Mouse (Mus musculus): ENCODE data around the gene Mrpl51. TPM values are rescaled to one million over a fixed set of nuclear protein-coding genes. Genes with fewer than 3 reads are reported as not detected.

Gene Mrpl51
- 53.6 and 57.5 TPM in 2 replicates for polyA plus RNA-seq (2012; rRNA removed)

GRCm38 (mm10) chr6:125191332-125192015, at the start of gene Mrpl51, which contains the start of gene Ncapd2:
TSS of gene Mrpl51 (plus strand) at chr6:125191801.
TSS of gene Ncapd2 (minus strand) at chr6:125191701.

DNA sequence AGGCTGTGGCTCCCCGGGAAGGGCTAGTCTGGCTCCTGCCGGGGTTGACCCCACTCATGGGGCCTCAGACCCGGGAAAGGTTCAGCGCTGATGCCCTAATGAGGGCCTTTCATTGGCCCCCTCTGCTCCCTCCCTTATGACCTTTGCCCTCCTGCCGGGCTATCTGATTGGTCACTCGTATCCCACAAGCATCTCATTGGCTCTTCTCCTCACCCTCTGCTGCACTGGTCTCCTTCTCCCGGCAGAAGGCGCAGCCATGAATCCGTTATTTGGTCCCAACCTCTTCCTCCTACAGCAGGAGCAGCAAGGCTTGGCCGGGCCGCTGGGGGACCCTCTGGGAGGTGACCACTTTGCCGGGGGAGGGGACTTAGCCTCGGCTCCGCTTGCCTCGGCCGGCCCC, 46.6 kb upstream of the Mrpl51 start, which contains the start of gene Iffo1:
Iffo1 (plus strand) TSS at position 241 of the 400 bp plus-strand sequence.

GRCm38 (mm10) chr6:125166051-125166751, 25.4 kb upstream of the Mrpl51 start, which contains the start of gene Gapdh:
TSS of gene Gapdh (minus strand) at chr6:125166467.

GRCm38 (mm10) chr6:125215148-125215954, 23.8 kb downstream of the Mrpl51 start, which contains the start of gene Vamp1:
TSS of gene Vamp1 (plus strand) at chr6:125215551.

GRCm38 (mm10) chr6:125231117-125232044, 39.8 kb downstream of the Mrpl51 start, which contains the start of gene Tapbpl:
TSS of gene Tapbpl (minus strand) at chr6:125231860.

DNA sequence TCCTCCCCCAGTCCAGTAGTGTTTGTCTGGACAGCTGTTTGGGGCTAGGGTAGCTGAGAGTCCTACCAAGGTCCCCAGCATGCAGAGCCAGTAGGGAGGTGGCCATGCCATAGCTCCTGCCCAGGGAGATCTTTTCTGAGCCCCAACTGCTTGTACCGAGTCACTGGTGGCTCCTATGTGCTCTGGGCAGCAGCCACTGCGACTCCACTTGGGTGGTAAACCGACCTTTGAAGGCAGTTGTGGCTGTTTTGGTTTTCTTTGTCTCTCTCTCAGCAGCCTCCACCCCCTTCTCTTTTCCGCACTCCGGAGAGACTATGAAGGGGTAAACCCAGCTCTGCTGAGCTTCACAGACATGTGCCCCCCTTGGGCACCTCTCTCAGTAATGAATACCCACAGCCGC, 45.2 kb downstream of the Mrpl51 start, which contains the start of gene Cd27:
Cd27 (minus strand) TSS at position 229 of the 400 bp plus-strand sequence.

Other genes with a start within 250 kb of the Mrpl51 start
- gene Cops7a, start 226.3 kb upstream of the Mrpl51 start, polyA plus RNA-seq (2012; rRNA removed) = 48.8 and 56.1 TPM in 2 replicates
- 0.03 TPM in 2 replicates for gene Pianp, start 195.1 kb upstream of the Mrpl51 start, polyA plus RNA-seq (2012; rRNA removed)
- 18.1 and 21.6 TPM in 2 replicates for gene Zfp384, start 182.7 kb upstream of the Mrpl51 start, polyA plus RNA-seq (2012; rRNA removed)
- gene Ing4, start 152.0 kb upstream of the Mrpl51 start, polyA plus RNA-seq (2012; rRNA removed) = 16.7 and 18.7 TPM in 2 replicates
- 2.5 and 3.8 TPM in 2 replicates for gene Acrbp, start 142.1 kb upstream of the Mrpl51 start, polyA plus RNA-seq (2012; rRNA removed)
- gene Lpar5, start 123.9 kb upstream of the Mrpl51 start, polyA plus RNA-seq (2012; rRNA removed) = 1.1 and 1.9 TPM in 2 replicates
- gene Chd4, start 95.8 kb upstream of the Mrpl51 start, polyA plus RNA-seq (2012; rRNA removed) = 24.7 and 28.3 TPM in 2 replicates
- gene Nop2, start 59.9 kb upstream of the Mrpl51 start, polyA plus RNA-seq (2012; rRNA removed) = 24.5 and 26.9 TPM in 2 replicates
- 5.8 and 6.3 TPM in 2 replicates for gene Iffo1, start 46.6 kb upstream of the Mrpl51 start, polyA plus RNA-seq (2012; rRNA removed)
- gene Gapdh, start 25.3 kb upstream of the Mrpl51 start, polyA plus RNA-seq (2012; rRNA removed) = 1,650 and 2,016 TPM in 2 replicates
- gene Ncapd2, start 100 bp upstream of the Mrpl51 start, polyA plus RNA-seq (2012; rRNA removed) = 121 and 141 TPM in 2 replicates
- 3.4 and 3.6 TPM in 2 replicates for gene Vamp1, start 23.8 kb downstream of the Mrpl51 start, polyA plus RNA-seq (2012; rRNA removed)
- 4.1 and 4.3 TPM in 2 replicates for gene Tapbpl, start 40.1 kb downstream of the Mrpl51 start, polyA plus RNA-seq (2012; rRNA removed)
- gene Cd27, start 45.2 kb downstream of the Mrpl51 start, polyA plus RNA-seq (2012; rRNA removed) = 0.52 and 0.83 TPM in 2 replicates
- 0.03 TPM in 1 of 2 replicates, not detected in the other for gene Tuba3a, start 94.2 kb downstream of the Mrpl51 start, polyA plus RNA-seq (2012; rRNA removed)
- 10.4 and 14.8 TPM in 2 replicates for gene Ltbr, start 122.1 kb downstream of the Mrpl51 start, polyA plus RNA-seq (2012; rRNA removed)
- gene Scnn1a, start 128.9 kb downstream of the Mrpl51 start, polyA plus RNA-seq (2012; rRNA removed) = 0.24 and 0.32 TPM in 2 replicates
- 14.7 and 18.1 TPM in 2 replicates for gene Tnfrsf1a, start 157.6 kb downstream of the Mrpl51 start, polyA plus RNA-seq (2012; rRNA removed)
- 0.35 and 0.48 TPM in 2 replicates for gene Plekhg6, start 189.0 kb downstream of the Mrpl51 start, polyA plus RNA-seq (2012; rRNA removed)